Mouse (Mus musculus): Measurements from ENCODE around the gene Vmn2r82. TPM values are rescaled to one million over a fixed set of nuclear protein-coding genes. Genes with fewer than 3 reads are reported as not detected.
"Not testable (repeated sequence)": the region's sequence is repeated elsewhere in the genome, so short reads cannot be mapped to it uniquely, and the experiment has no call there.

Gene Vmn2r82
- total RNA-seq (2014; fragmentation: Nextera tagmentation): not detected in 2 replicates
- total RNA-seq (2017): not detected in 2 replicates

GRCm38 (mm10) chr10:79356220-79356619, at the start of gene Vmn2r82:
Gene Vmn2r82, plus strand, starts transcription at chr10:79356520.
- not testable (repeated sequence) for ATAC-seq (replicated peaks; ENCODE audit: poor library complexity, severe bottlenecking)

- not testable (repeated sequence) for ATAC-seq (replicated peaks; ENCODE audit: poor library complexity, severe bottlenecking)
These were observed 34.1 kb upstream of the Vmn2r82 start for GRCm38 (mm10) chr10:79322033-79322736.

- ATAC-seq (replicated peaks; ENCODE audit: poor library complexity, severe bottlenecking): no peak
These were observed 33.6 kb upstream of the Vmn2r82 start for GRCm38 (mm10) chr10:79322737-79323086.

- not testable (repeated sequence) for ATAC-seq (replicated peaks; ENCODE audit: poor library complexity, severe bottlenecking)
These were observed 43.8 kb downstream of the Vmn2r82 start for GRCm38 (mm10) chr10:79399946-79400700.

GRCm38 (mm10) chr10:79417142-79417771, 60.9 kb downstream of the Vmn2r82 start:
- peak; percentile 93 for ATAC-seq (replicated peaks; ENCODE audit: poor library complexity, severe bottlenecking)

- not testable (repeated sequence) for ATAC-seq (replicated peaks; ENCODE audit: poor library complexity, severe bottlenecking)
These were observed 61.5 kb downstream of the Vmn2r82 start for GRCm38 (mm10) chr10:79417772-79418170.

- not testable (repeated sequence) for ATAC-seq (replicated peaks; ENCODE audit: poor library complexity, severe bottlenecking)
These were observed 79.0 kb downstream of the Vmn2r82 start for GRCm38 (mm10) chr10:79435141-79435820.

Other genes starting within 250 kb of the Vmn2r82 start
- gene Vmn2r80, start 207.8 kb upstream of the Vmn2r82 start, total RNA-seq (2014; fragmentation: Nextera tagmentation): not detected in 2 replicates
- gene Vmn2r80, start 207.8 kb upstream of the Vmn2r82 start, total RNA-seq (2017): not detected in 2 replicates
- gene Vmn2r81, start 108.8 kb upstream of the Vmn2r82 start, total RNA-seq (2014; fragmentation: Nextera tagmentation): not detected in 2 replicates
- not detected in 2 replicates for gene Vmn2r81, start 108.8 kb upstream of the Vmn2r82 start, total RNA-seq (2017)
- gene Vmn2r83, start 112.2 kb downstream of the Vmn2r82 start, total RNA-seq (2014; fragmentation: Nextera tagmentation): not detected in 2 replicates
- gene Vmn2r83, start 112.2 kb downstream of the Vmn2r82 start, total RNA-seq (2017): not detected in 2 replicates
- 13.9 and 14.8 TPM in 2 replicates for gene Plpp2, start 177.3 kb downstream of the Vmn2r82 start, total RNA-seq (2014; fragmentation: Nextera tagmentation)
- gene Plpp2, start 177.3 kb downstream of the Vmn2r82 start, total RNA-seq (2017): 5.3 and 7.9 TPM in 2 replicates
- gene Mier2, start 198.7 kb downstream of the Vmn2r82 start, total RNA-seq (2014; fragmentation: Nextera tagmentation): 24.4 and 24.8 TPM in 2 replicates
- gene Mier2, start 198.7 kb downstream of the Vmn2r82 start, total RNA-seq (2017): 10.8 and 16.8 TPM in 2 replicates
- not detected in 2 replicates for gene Theg, start 230.8 kb downstream of the Vmn2r82 start, total RNA-seq (2014; fragmentation: Nextera tagmentation)
- not detected in 2 replicates for gene Theg, start 230.8 kb downstream of the Vmn2r82 start, total RNA-seq (2017)

Data from granulocyte monocyte progenitor cell, adult 5-6 weeks (primary cell).